Comparison of ENCODE assay signal across 7 mouse cellular contexts in the genomic region with DNA sequence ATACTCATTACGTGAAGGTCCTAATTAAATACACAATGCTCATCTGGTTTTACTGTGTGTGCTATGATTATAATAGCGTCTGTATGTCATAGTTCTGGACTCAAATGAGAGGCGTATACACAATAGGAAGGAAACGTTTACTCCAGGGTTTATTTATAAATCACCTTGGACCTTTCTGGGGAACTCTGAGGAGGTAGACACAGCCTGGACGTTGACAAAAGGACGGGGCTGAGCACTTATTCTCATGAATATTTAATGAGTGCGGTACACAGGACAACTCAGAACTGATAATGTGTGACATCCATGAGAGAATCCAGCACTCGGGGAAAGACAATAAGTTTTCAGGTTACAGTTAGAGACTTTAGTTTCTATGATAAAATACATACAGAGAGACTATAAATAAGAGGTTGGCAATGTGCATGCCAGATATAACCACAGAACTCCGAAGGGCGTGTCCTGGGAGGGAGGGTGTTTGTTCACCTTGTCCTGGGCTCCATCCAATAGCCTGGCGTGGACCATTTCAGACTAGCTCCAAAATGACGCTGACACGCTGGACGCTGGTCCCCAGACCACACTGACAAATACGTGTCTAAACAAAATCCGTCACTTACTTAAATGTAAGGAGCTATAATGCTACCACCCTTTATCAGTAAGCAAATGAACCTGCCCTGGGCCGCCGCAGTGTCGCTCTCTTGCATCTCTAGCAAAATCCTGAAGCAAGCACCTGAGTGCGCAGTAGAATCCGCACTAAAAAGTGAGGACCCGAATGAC. TPM values are rescaled to one million over a fixed set of nuclear protein-coding genes. Genes with fewer than 3 reads are reported as not detected.
A peak's percentile ranks its signal among the peaks of the same experiment; 100 is the strongest.
DNase-seq lines count a peak whose midpoint lies in the region; ATAC-seq and TF ChIP-seq lines count a peak whose summit lies in the region.

No protein-coding gene starts in this region.

- no peaks in the 10 kb centered on the region; the same call in 1 of the 2 replicates for H3K27me3 ChIP-seq in hindbrain, embryonic 15.5 days

- ATAC-seq in hindbrain, embryonic 15.5 days (ENCODE audit: low FRiP score, low read depth): peak; percentile 57

- TF ChIP-seq CTCF in embryonic fibroblast, embryonic 13.5 days (IDR thresholded peaks at IDR 0.05; ENCODE audit: borderline replicate concordance, insufficient read depth, low read length): no peak

- DNase-seq in 3T3-L1 (ENCODE audit: low read depth, low spot score): peak; percentile 60
- peak; percentile 1 to 4 for DNase-seq in B cell, adult 2 months
- peak; percentile 29 for DNase-seq in lung, postnatal 25 days (ENCODE audit: low spot score)
- DNase-seq in telencephalon, adult 2 months (ENCODE audit: low read depth, low spot score): peak; percentile 5
- no peak for DNase-seq in right cerebral cortex, postnatal 10 days (ENCODE audit: low spot score in 2 of 2)

- WGBS in hindbrain, embryonic 15.5 days: 3% methylated on average over 22 of the region's 22 CpGs

- H3K27ac ChIP-seq in embryonic fibroblast, embryonic 13.5 days (ENCODE audit: insufficient read depth, low read length): peak overlapping the region; percentile 57; the same call in 1 of the 2 replicates
- peak overlapping the region; percentile 74 for H3K27ac ChIP-seq in hindbrain, embryonic 15.5 days (replicated peaks)

- no peaks in the 10 kb centered on the region for H3K36me3 ChIP-seq in hindbrain, embryonic 15.5 days

- H3K4me1 ChIP-seq in embryonic fibroblast, embryonic 13.5 days (ENCODE audit: control insufficient read depth, insufficient read depth, low read length): no peaks in the 10 kb centered on the region
- peaks cover 17% of the 10 kb centered on the region for H3K4me1 ChIP-seq in hindbrain, embryonic 15.5 days (replicated peaks)

- peak overlapping the region; percentile 97 for H3K4me3 ChIP-seq in embryonic fibroblast, embryonic 13.5 days (ENCODE audit: insufficient read depth, low read length)
- peak overlapping the region; percentile 62 for H3K4me3 ChIP-seq in hindbrain, embryonic 15.5 days

- peak overlapping the region; percentile 51 for H3K9ac ChIP-seq in hindbrain, embryonic 15.5 days

- no peaks in the 10 kb centered on the region for H3K9me3 ChIP-seq in hindbrain, embryonic 15.5 days

- H3K4me2 ChIP-seq in hindbrain, embryonic 15.5 days: peak overlapping the region; percentile 73

- no peak for TF ChIP-seq POLR2A in embryonic fibroblast, embryonic 13.5 days (IDR thresholded peaks at IDR 0.05; ENCODE audit: low read depth, low read length)

RNA-seq across cellular contexts. Expression of gene Dct, which starts 36.6 kb away (rescaled TPM):
- not detected in 2 replicates for polyA plus RNA-seq in embryonic fibroblast, embryonic 13.5 days (2011; ENCODE audit: insufficient read length, low read depth, missing spikeins)
- 1.1 and 1.2 TPM in 2 replicates for polyA plus RNA-seq in hindbrain, embryonic 15.5 days (2015; fragmentation: Nextera tagmentation; extraction: Ambion mirVana)

RNA-seq across cellular contexts. Expression of gene Tgds, which starts 43.9 kb away (rescaled TPM):
- polyA plus RNA-seq in embryonic fibroblast, embryonic 13.5 days (2011; ENCODE audit: insufficient read length, low read depth, missing spikeins): 38.8 TPM in 2 replicates
- polyA plus RNA-seq in hindbrain, embryonic 15.5 days (2015; fragmentation: Nextera tagmentation; extraction: Ambion mirVana): 15.1 and 17.2 TPM in 2 replicates

RNA-seq across cellular contexts. Expression of gene Gpr180, which starts 48.3 kb away (rescaled TPM):
- 36.4 and 38.2 TPM in 2 replicates for polyA plus RNA-seq in embryonic fibroblast, embryonic 13.5 days (2011; ENCODE audit: insufficient read length, low read depth, missing spikeins)
- polyA plus RNA-seq in hindbrain, embryonic 15.5 days (2015; fragmentation: Nextera tagmentation; extraction: Ambion mirVana): 45.6 and 47.5 TPM in 2 replicates

Comparison
In these comparisons a context has a peak if more than half of its experiments do, and no peak if none do; other contexts are left out.
1. DNase-seq: peak in 3T3-L1 (single experiment), B cell, adult 2 months (2 of 2), lung, postnatal 25 days (single experiment) and telencephalon, adult 2 months (single experiment); none in right cerebral cortex, postnatal 10 days (0 of 2).